Mouse (Mus musculus) MEL (cell line): Measurements from ENCODE around the gene Trim16. TPM values are rescaled to one million over a fixed set of nuclear protein-coding genes. Genes with fewer than 3 reads are reported as not detected.

Source experiments
- DNase-seq: peaks from one replicate; pipeline ENCODE4 v3.0.0; 2011; ENCODE audit warnings: low read depth, low spot score
- H3K27ac ChIP-seq: 2 replicates; pipeline ENCODE4 v1.5.1; 2012; ENCODE audit warnings: low read depth, mild to moderate bottlenecking, control low read depth, low read length, moderate library complexity; ENCODE audit not compliant: control insufficient read depth
- H3K27me3 ChIP-seq, 2 experiments: fragments of 150-350 bp in 1 of 2; sonication (generic) in 1 of 2; 2 replicates each; pipeline ENCODE4 v1.6.1; 2012; ENCODE audit warnings: low read length in 2 of 2, mild to moderate bottlenecking in 2 of 2, improper control_type of control experiment in 1 of 2, moderate library complexity in 1 of 2; ENCODE audit not compliant: insufficient read depth in 2 of 2, control insufficient read depth in 1 of 2
- H3K36me3 ChIP-seq, 2 experiments: 2 replicates each; pipeline ENCODE4 v1.6.1; 2012 to 2014; ENCODE audit warnings: low read length in 2 of 2, improper control_type of control experiment in 1 of 2, inconsistent platforms in 1 of 2, mild to moderate bottlenecking in 1 of 2; ENCODE audit not compliant: insufficient read depth in 2 of 2, control insufficient read depth in 1 of 2
- H3K4me1 ChIP-seq, 2 experiments: fragments of 150-350 bp in 1 of 2; sonication (generic) in 1 of 2; 2 replicates each; pipeline ENCODE4 v1.6.1; 2012; ENCODE audit warnings: low read length in 2 of 2, improper control_type of control experiment in 1 of 2, mild to moderate bottlenecking in 1 of 2; ENCODE audit not compliant: insufficient read depth in 2 of 2, control insufficient read depth in 1 of 2
- H3K4me3 ChIP-seq, 2 experiments: fragments of 150-350 bp in 1 of 2; sonication (generic) in 1 of 2; 2 replicates each; pipeline ENCODE4 v1.5.1; 2012; ENCODE audit warnings: low read depth in 2 of 2, low read length in 2 of 2, mild to moderate bottlenecking in 2 of 2, moderate library complexity in 2 of 2, control low read depth in 1 of 2, improper control_type of control experiment in 1 of 2; ENCODE audit not compliant: control insufficient read depth in 1 of 2, insufficient read depth in 1 of 2
- H3K79me2 ChIP-seq: 2 replicates; pipeline ENCODE4 v1.6.1; 2012; ENCODE audit warnings: mild to moderate bottlenecking, low read length, moderate library complexity; ENCODE audit not compliant: control insufficient read depth, poor library complexity, insufficient read depth
- H3K9ac ChIP-seq: 2 replicates; pipeline ENCODE4 v1.6.1; 2012; ENCODE audit warnings: low read depth, mild to moderate bottlenecking, control low read depth, low read length, moderate library complexity; ENCODE audit not compliant: control insufficient read depth, poor library complexity, severe bottlenecking
- H3K9me3 ChIP-seq: fragments of 150-350 bp; sonication (generic); replicated peaks from 2 replicates; pipeline ENCODE4 v1.6.1; 2012; ENCODE audit warnings: mild to moderate bottlenecking, low read length, improper control_type of control experiment, moderate library complexity; ENCODE audit not compliant: insufficient read depth
- BHLHE40 ChIP-seq: IDR thresholded peaks from 2 replicates; pipeline ENCODE4 v1.6.1; 2012; ENCODE audit warnings: low read depth, mild to moderate bottlenecking, inconsistent platforms, low read length, improper control_type of control experiment, borderline replicate concordance
- E2F4 ChIP-seq: IDR thresholded peaks from 2 replicates; pipeline ENCODE4 v1.6.1; 2011; ENCODE audit warnings: low read depth, low read length, improper control_type of control experiment, borderline replicate concordance
- ETS1 ChIP-seq: IDR thresholded peaks from 2 replicates; pipeline ENCODE4 v1.6.1; 2012; ENCODE audit warnings: low read depth, mild to moderate bottlenecking, inconsistent platforms, low read length, improper control_type of control experiment, moderate library complexity
- GATA1 ChIP-seq: IDR thresholded peaks from 2 replicates; pipeline ENCODE4 v1.6.1; 2011; ENCODE audit warnings: low read depth, low read length, improper control_type of control experiment
- JUND ChIP-seq: IDR thresholded peaks from 2 replicates; pipeline ENCODE4 v1.6.1; 2011; ENCODE audit warnings: low read depth, mild to moderate bottlenecking, improper control_type of control experiment, low read length
- MAFK ChIP-seq: IDR thresholded peaks from 2 replicates; pipeline ENCODE4 v1.6.1; 2011; ENCODE audit warnings: low read depth, mild to moderate bottlenecking, low read length, improper control_type of control experiment, borderline replicate concordance
- MEF2A ChIP-seq: IDR thresholded peaks from 2 replicates; pipeline ENCODE4 v1.6.1; 2014; ENCODE audit warnings: low read depth, mild to moderate bottlenecking, inconsistent platforms, low read length, improper control_type of control experiment; ENCODE audit not compliant: poor library complexity, insufficient replicate concordance, severe bottlenecking; ENCODE audit errors: extremely low read depth
- MXI1 ChIP-seq: IDR thresholded peaks from 2 replicates; pipeline ENCODE4 v1.6.1; 2011; ENCODE audit warnings: mild to moderate bottlenecking, low read depth, low read length, improper control_type of control experiment
- NRF1 ChIP-seq: IDR thresholded peaks from 2 replicates; pipeline ENCODE4 v1.6.1; 2014; ENCODE audit warnings: low read depth, mild to moderate bottlenecking, inconsistent platforms, low read length, improper control_type of control experiment, moderate library complexity; ENCODE audit not compliant: poor library complexity, insufficient read depth, severe bottlenecking
- POLR2AphosphoS2 ChIP-seq: IDR thresholded peaks from 2 replicates; pipeline ENCODE4 v1.6.1; 2011; ENCODE audit warnings: low read length, improper control_type of control experiment
- POLR2AphosphoS5 ChIP-seq: IDR thresholded peaks from 2 replicates; pipeline ENCODE4 v1.6.1; 2012; ENCODE audit warnings: low read depth, borderline replicate concordance, mild to moderate bottlenecking, inconsistent platforms, low read length, moderate library complexity, mixed read lengths
- TCF12 ChIP-seq: IDR thresholded peaks from 2 replicates; pipeline ENCODE4 v1.6.1; 2014; ENCODE audit warnings: low read depth, mild to moderate bottlenecking, inconsistent platforms, low read length, improper control_type of control experiment, moderate library complexity
- USF1 ChIP-seq: IDR thresholded peaks from 2 replicates; pipeline ENCODE4 v1.6.1; 2014; ENCODE audit warnings: low read depth, mild to moderate bottlenecking, inconsistent platforms, low read length, improper control_type of control experiment, moderate library complexity
- ZNF384 ChIP-seq: IDR thresholded peaks from 2 replicates; pipeline ENCODE4 v1.6.1; 2012; ENCODE audit warnings: low read depth, mild to moderate bottlenecking, inconsistent platforms, low read length, improper control_type of control experiment
- polyA plus RNA-seq, 2 experiments: library from polyadenylated mRNA; stranded (reverse) in 1 of 2; unstranded in 1 of 2; fragments of >175 nt in 1 of 2; fragments of >200 nt in 1 of 2; gene quantifications; 2 replicates each; pipeline versions ENCODE4 v1.2.1 to v1.2.4; 2012; ENCODE audit warnings: low replicate concordance in 2 of 2, low read depth in 1 of 2; ENCODE audit not compliant: insufficient read length in 2 of 2, insufficient read depth in 1 of 2, missing spikeins in 1 of 2
- total RNA-seq: library from RNA; depleted of rRNA; stranded (reverse); fragments of 300-350 nt; gene quantifications from 2 replicates; pipeline ENCODE4 v1.2.3, GENCODE M21; 2012

Gene Trim16
- total and polyA plus RNA-seq, 3 experiments = 3.1 to 5.5 TPM; not detected in 1

GRCm38 (mm10) chr11:62812268-62812667, 7.8 kb upstream of the Trim16 start:
- no peaks in the 10 kb centered on the region for H3K27me3 ChIP-seq
- no peaks in the 10 kb centered on the region for H3K79me2 ChIP-seq
- TF ChIP-seq ETS1 = 0 out of 2 replicates have a peak, but pooled peaks have one; percentile 12
- TF ChIP-seq NRF1 = no peak
- peaks cover 0 to 11% of the 10 kb centered on the region in 2 experiments; a peak in 2 of 4 replicates for H3K36me3 ChIP-seq
- no peak overlapping the region for H3K9ac ChIP-seq
- H3K27ac ChIP-seq = no peak overlapping the region
- no peak overlapping the region for H3K4me3 ChIP-seq
- peak; percentile 34 for DNase-seq
- no peaks in the 10 kb centered on the region for H3K9me3 ChIP-seq
- peaks cover 7 to 20% of the 10 kb centered on the region in 2 experiments; a peak in 3 of 4 replicates for H3K4me1 ChIP-seq

- H3K27ac ChIP-seq = no peak overlapping the region
- H3K27me3 ChIP-seq = no peaks in the 10 kb centered on the region
- no peak overlapping the region for H3K9ac ChIP-seq
- H3K4me1 ChIP-seq = peaks cover 7 to 22% of the 10 kb centered on the region in 2 experiments
- H3K9me3 ChIP-seq = no peaks in the 10 kb centered on the region
- peaks cover 0 to 11% of the 10 kb centered on the region in 2 experiments; a peak in 2 of 4 replicates for H3K36me3 ChIP-seq
- DNase-seq = no peak
- no peak overlapping the region for H3K4me3 ChIP-seq
- no peaks in the 10 kb centered on the region for H3K79me2 ChIP-seq
- no peak for TF ChIP-seq TCF12
- TF ChIP-seq POLR2AphosphoS5 = no peak
- no peak for TF ChIP-seq MXI1
- TF ChIP-seq USF1 = no peak
- TF ChIP-seq E2F4 = no peak
- TF ChIP-seq GATA1 = no peak
- TF ChIP-seq MEF2A = no peak
- no peak for TF ChIP-seq MAFK
- no peak for TF ChIP-seq JUND
- no peak for TF ChIP-seq ZNF384
- no peak for TF ChIP-seq POLR2AphosphoS2
- no peak for TF ChIP-seq BHLHE40
- TF ChIP-seq ETS1 = no peak
Measured at GRCm38 (mm10) chr11:62813497-62813896, 6.5 kb upstream of the Trim16 start.
